Comparison of ENCODE assay signal across 27 mouse cellular contexts in the genomic region with DNA sequence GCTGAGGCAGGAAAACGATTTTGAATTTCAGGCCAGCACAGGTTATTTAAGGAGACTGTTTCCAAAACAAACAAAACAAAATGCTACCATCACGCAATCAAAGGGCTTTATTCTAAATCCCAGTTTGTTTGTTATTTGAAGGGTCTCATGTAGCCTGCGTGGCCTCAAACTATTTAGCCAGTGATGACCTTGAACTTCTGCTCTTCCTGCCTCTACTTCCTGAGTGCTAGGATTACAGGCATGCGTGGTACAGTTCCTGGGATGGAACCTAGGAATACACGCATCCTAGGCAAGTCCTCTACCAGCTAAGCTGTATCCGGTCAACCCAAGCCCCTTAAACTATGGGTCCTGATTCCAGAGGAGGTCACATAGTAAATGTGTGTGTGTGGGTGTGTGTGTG. TPM values are rescaled to one million over a fixed set of nuclear protein-coding genes. Genes with fewer than 3 reads are reported as not detected.
DNase-seq lines count a peak whose midpoint lies in the region; TF ChIP-seq lines count a peak whose summit lies in the region.
"Had no signal": no experiment of that assay in that cellular context is flagged by ENCODE, and none has a peak within 500 bp of the region (broad histone marks: within the 10 kb centered on the region; RNA-seq: fewer than 3 reads in every experiment).

No protein-coding gene starts in this region.

- H3K36me3 ChIP-seq in heart, adult 2 months (ENCODE audit: control insufficient read depth, insufficient read depth, low read length) = peaks cover 2% of the 10 kb centered on the region; the same call in 1 of the 2 replicates

- peak; percentile 23 for DNase-seq in adrenal gland, adult 2 months
- no peak for DNase-seq in adrenal gland, postnatal 4 days (ENCODE audit: low spot score in 2 of 2)
- DNase-seq in heart, adult 2 months = no peak
- DNase-seq in heart, postnatal 25 days (ENCODE audit: low spot score) = no peak
- peak; percentile 27 for DNase-seq in kidney, postnatal 10 days
- DNase-seq in kidney, adult 11 months = no peak
- peak; percentile 30 for DNase-seq in ES-CJ7 (ENCODE audit: low read depth, low spot score)
- DNase-seq in heart, postnatal 4 days = no peak
- DNase-seq: adrenal gland, postnatal 14 days; cerebellum, adult 2 months; cerebellum, postnatal 14 days; forebrain, postnatal 0 days; gastrocnemius, postnatal 10 days; heart, postnatal 36 days; liver, postnatal 0 days; right cerebral cortex, postnatal 25 days had no signal

- no peak for TF ChIP-seq POLR2A in heart, adult 2 months (IDR thresholded peaks at IDR 0.05; ENCODE audit: insufficient read depth, low read depth, low read length)

- H3K4me3 ChIP-seq in heart, adult 2 months = no peak overlapping the region
- H3K4me3 ChIP-seq: heart, embryonic 10.5 days; heart, embryonic 15.5 days; hindbrain, embryonic 13.5 days; left cerebral cortex, adult 2 months; limb, embryonic 12.5 days; liver, embryonic 12.5 days; midbrain, embryonic 13.5 days; neural tube, embryonic 15.5 days; stomach, embryonic 15.5 days had no signal

- no peak for TF ChIP-seq EP300 in heart, adult 2 months (IDR thresholded peaks at IDR 0.05; ENCODE audit: insufficient read depth, low read depth, low read length)

- no peaks in the 10 kb centered on the region for H3K79me2 ChIP-seq in heart, adult 2 months (replicated peaks; ENCODE audit: control insufficient read depth, insufficient read depth, low read length)

- H3K4me1 ChIP-seq in heart, adult 2 months (ENCODE audit: control insufficient read depth, insufficient read depth, low read length) = peaks cover 18% of the 10 kb centered on the region
- H3K4me1 ChIP-seq: liver, embryonic 12.5 days had no signal

- 0 out of 2 replicates have a peak overlapping the region, but pooled peaks have one; percentile 31 for H3K27ac ChIP-seq in heart, adult 2 months
- H3K27ac ChIP-seq: heart, embryonic 10.5 days; heart, embryonic 15.5 days; left cerebral cortex, adult 2 months; limb, embryonic 12.5 days; liver, embryonic 12.5 days; macrophage; midbrain, embryonic 13.5 days; neural tube, embryonic 15.5 days; stomach, embryonic 15.5 days had no signal

- 48% methylated on average over 6 of the region's 6 CpGs for WGBS in heart, adult 2 months

- no peaks in the 10 kb centered on the region for H3K27me3 ChIP-seq in heart, adult 2 months (ENCODE audit: control insufficient read depth, insufficient read depth, low read length)
- H3K27me3 ChIP-seq: CH12.LX; heart, embryonic 15.5 days; limb, embryonic 12.5 days; liver, embryonic 12.5 days; neural tube, embryonic 15.5 days; stomach, embryonic 15.5 days had no signal

- H3K9ac ChIP-seq in heart, adult 2 months (ENCODE audit: low read depth, low read length) = no peak overlapping the region
- H3K9ac ChIP-seq: forebrain, postnatal 0 days; heart, embryonic 15.5 days; hindbrain, embryonic 13.5 days; limb, embryonic 12.5 days; liver, embryonic 12.5 days; liver, postnatal 0 days; midbrain, embryonic 13.5 days; neural tube, embryonic 15.5 days; stomach, embryonic 15.5 days had no signal

- no peak for TF ChIP-seq CTCF in heart, adult 2 months (IDR thresholded peaks at IDR 0.05)

- intact Hi-C loops in heart, adult 2 months (cut with DNase I) = no loop called here
- intact Hi-C loops in heart, postnatal 25 days (cut with DNase I) = no loop called here

RNA-seq across cellular contexts. Expression of a gene that starts 39.6 kb away (rescaled TPM):
- 10 to 100 TPM in 1 of 2 experiments, 1 to 10 TPM in 1; 7.9 to 10.9 TPM for total RNA-seq in adrenal gland, adult 2 months (2021)
- 4.1 and 4.8 TPM in 2 replicates for polyA plus RNA-seq in adrenal gland, adult 2 months (2012; rRNA removed)
- total RNA-seq in adrenal gland, postnatal 4 days (2021) = 10 to 100 TPM; 11.0 to 12.2 TPM
- total RNA-seq in heart, adult 2 months (2021) = 10 to 100 TPM; 10.2 to 10.5 TPM
- 5.2 and 7.7 TPM in 2 replicates for polyA plus RNA-seq in heart, adult 2 months (2012; rRNA removed)
- total RNA-seq in heart, postnatal 25 days (2021) = 10 to 100 TPM in 1 of 2 experiments, 1 to 10 TPM in 1; 10.0 TPM
- 10 to 100 TPM; 10.4 to 10.5 TPM for total RNA-seq in heart, postnatal 4 days (2021)

Comparison
In these comparisons a context has a peak if more than half of its experiments do, and no peak if none do; other contexts are left out.
1. DNase-seq: peak in adrenal gland, adult 2 months (single experiment), kidney, postnatal 10 days (single experiment) and ES-CJ7 (single experiment); none in adrenal gland, postnatal 4 days (0 of 2), heart, adult 2 months (0 of 2), heart, postnatal 25 days (single experiment), kidney, adult 11 months (single experiment) and heart, postnatal 4 days (single experiment).